Mouse (Mus musculus) CH12.LX (cell line): ENCODE measurements at regions not wholly inside any gene's neighbourhood (a gene's known extent, or its start where the extent isn't known, plus 50 kb on each side); places are given as distances from the start of the nearest gene placed in this dataset.

Experiments
- CTCF ChIP-seq, 2 experiments: IDR thresholded peaks in 1 of 2; conservative IDR thresholded peaks in 1 of 2; 2 replicates each; pipeline ENCODE4 v1.5.1; 2011 to 2012; ENCODE audit warnings: low read depth in 2 of 2, low read length in 2 of 2, improper control_type of control experiment in 1 of 2, inconsistent platforms in 1 of 2, mild to moderate bottlenecking in 1 of 2, moderate library complexity in 1 of 2
- MAFK ChIP-seq: IDR thresholded peaks from 2 replicates; pipeline ENCODE4 v1.6.1; 2011; ENCODE audit warnings: low read length, improper control_type of control experiment; ENCODE audit not compliant: insufficient replicate concordance
- POLR2A ChIP-seq: IDR thresholded peaks from 2 replicates; pipeline ENCODE4 v1.6.1; 2011; ENCODE audit warnings: low read depth, mild to moderate bottlenecking, improper control_type of control experiment, low read length
- ZNF384 ChIP-seq: IDR thresholded peaks from 2 replicates; pipeline ENCODE4 v1.6.1; 2012; ENCODE audit warnings: low read depth, low read length, improper control_type of control experiment, inconsistent platforms

DNA sequence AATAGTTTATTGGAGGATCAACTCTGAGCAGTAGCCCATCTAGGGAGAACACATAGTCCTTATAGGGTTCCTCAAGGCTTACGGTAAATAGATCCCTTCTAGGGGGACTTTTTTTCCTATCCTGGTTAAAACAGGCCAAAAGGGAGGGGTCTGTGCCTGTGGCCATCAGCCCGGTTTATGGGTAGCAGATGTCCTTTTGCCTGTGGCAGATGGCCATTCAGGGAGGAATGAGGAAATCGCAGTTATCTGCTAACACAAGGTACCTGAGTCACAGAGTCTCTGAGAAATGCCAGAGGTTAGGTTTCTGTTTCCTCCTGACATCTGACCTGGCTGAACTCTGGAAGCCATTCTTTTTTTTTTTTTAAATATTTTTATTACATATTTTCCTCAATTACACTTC lies 90.5 kb upstream of the Plekha5 start:
- TF ChIP-seq MAFK (no peak), ZNF384 (no peak), CTCF (conservative IDR thresholded peaks at IDR 0.05 in 1 of 2, IDR thresholded peaks at IDR 0.05 in 1 of 2; ENCODE audit: low read depth in 2 of 2, low read length in 2 of 2) (no peak), POLR2A (no peak)
